Comparison of ENCODE assay signal across 9 mouse cellular contexts in the genomic region with DNA sequence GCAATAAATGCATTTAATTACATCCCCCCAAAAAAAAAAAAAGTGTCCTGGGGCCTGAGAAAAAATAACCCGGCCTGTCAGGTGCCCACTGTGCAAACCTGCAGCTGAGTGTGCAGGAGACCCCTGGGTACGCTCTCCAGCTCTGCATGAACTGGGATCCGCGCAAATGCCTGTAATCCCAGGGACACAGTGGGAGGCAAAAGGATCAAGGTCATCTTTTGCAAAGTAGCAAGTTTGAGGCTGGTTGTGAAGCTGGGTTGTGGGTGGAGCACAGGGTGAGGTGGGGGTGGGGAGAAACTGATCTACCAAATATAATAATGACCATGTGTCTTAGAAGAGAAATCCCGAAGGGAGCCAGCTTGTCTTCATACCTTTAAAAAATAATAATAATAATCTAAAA. TPM values are rescaled to one million over a fixed set of nuclear protein-coding genes. Genes with fewer than 3 reads are reported as not detected.
A peak's percentile ranks its signal among the peaks of the same experiment; 100 is the strongest.
DNase-seq lines count a peak whose midpoint lies in the region; ATAC-seq and TF ChIP-seq lines count a peak whose summit lies in the region.
"Had no signal": no experiment of that assay in that cellular context is flagged by ENCODE, and none has a peak within 500 bp of the region (broad histone marks: within the 10 kb centered on the region; RNA-seq: fewer than 3 reads in every experiment).

No protein-coding gene starts in this region.

- TF ChIP-seq EP300 in heart, postnatal 0 days (IDR thresholded peaks at IDR 0.05; ENCODE audit: low read depth) = no peak

- H3K4me3 ChIP-seq in heart, postnatal 0 days (ENCODE audit: low read depth, low read length) = no peak overlapping the region
- H3K4me3 ChIP-seq in G1E (ENCODE audit: low read depth, low read length) = peak overlapping the region; percentile 99
- no peak overlapping the region for H3K4me3 ChIP-seq in forebrain, embryonic 15.5 days
- no peak overlapping the region for H3K4me3 ChIP-seq in midbrain, embryonic 16.5 days (ENCODE audit: low read depth, low read length)

- no peaks in the 10 kb centered on the region for H3K9me3 ChIP-seq in heart, postnatal 0 days (replicated peaks; ENCODE audit: control insufficient read depth, low read length)
- no peaks in the 10 kb centered on the region for H3K9me3 ChIP-seq in G1E (replicated peaks)
- no peaks in the 10 kb centered on the region for H3K9me3 ChIP-seq in forebrain, embryonic 15.5 days
- no peaks in the 10 kb centered on the region for H3K9me3 ChIP-seq in midbrain, embryonic 16.5 days (replicated peaks; ENCODE audit: control insufficient read depth, low read length, poor library complexity, severe bottlenecking)

- H3K4me2 ChIP-seq in heart, postnatal 0 days (ENCODE audit: low read depth, low read length) = peak overlapping the region; percentile 95; the same call in 1 of the 2 replicates
- peak overlapping the region; percentile 11; the same call in 1 of the 2 replicates for H3K4me2 ChIP-seq in forebrain, embryonic 15.5 days (replicated peaks)
- H3K4me2 ChIP-seq in midbrain, embryonic 16.5 days (ENCODE audit: low read length) = peak overlapping the region; percentile 68; the same call in 1 of the 2 replicates

- no peak overlapping the region for H3K9ac ChIP-seq in heart, postnatal 0 days (replicated peaks; ENCODE audit: low read depth, low read length)
- no peak overlapping the region for H3K9ac ChIP-seq in forebrain, embryonic 15.5 days (replicated peaks)
- H3K9ac ChIP-seq in midbrain, embryonic 16.5 days (ENCODE audit: low read depth, low read length) = no peak overlapping the region

- TF ChIP-seq CTCF in heart, postnatal 0 days (IDR thresholded peaks at IDR 0.05; ENCODE audit: low read depth) = no peak
- no peak for TF ChIP-seq CTCF in G1E (IDR thresholded peaks at IDR 0.05; ENCODE audit: low read depth, low read length)

- 0 out of 2 replicates have a peak, but pooled peaks cover 6% of the 10 kb centered on the region for H3K36me3 ChIP-seq in heart, postnatal 0 days (replicated peaks; ENCODE audit: control insufficient read depth, insufficient read depth, low read length)
- H3K36me3 ChIP-seq in G1E (replicated peaks) = peaks cover 48% of the 10 kb centered on the region
- H3K36me3 ChIP-seq in forebrain, embryonic 15.5 days = no peaks in the 10 kb centered on the region
- H3K36me3 ChIP-seq in midbrain, embryonic 16.5 days (ENCODE audit: control insufficient read depth, insufficient read depth, low read length) = no peaks in the 10 kb centered on the region

- ATAC-seq in heart, postnatal 0 days (ENCODE audit: insufficient read depth, low read depth) = no peak
- ATAC-seq in G1E (ENCODE audit: extremely low read depth, insufficient number of reproducible peaks, low FRiP score, poor library complexity, severe bottlenecking) = no peak
- ATAC-seq in forebrain, embryonic 15.5 days (replicated peaks) = no peak
- ATAC-seq in midbrain, embryonic 16.5 days = no peak

- no peak for DNase-seq in heart, postnatal 0 days (ENCODE audit: low spot score)
- DNase-seq in heart, postnatal 4 days = no peak
- no peak for DNase-seq in G1E (ENCODE audit: low spot score)
- no peak for DNase-seq in T-cell, adult 2 months (ENCODE audit: low spot score)
- no peak for DNase-seq in cerebellum, postnatal 4 days (ENCODE audit: low spot score in 2 of 2)
- DNase-seq in layer of hippocampus, adult 9-10 months (ENCODE audit: low spot score) = no peak

- H3K27ac ChIP-seq in heart, postnatal 0 days (ENCODE audit: low read depth) = no peak overlapping the region
- no peak overlapping the region for H3K27ac ChIP-seq in forebrain, embryonic 15.5 days (replicated peaks)
- no peak overlapping the region for H3K27ac ChIP-seq in midbrain, embryonic 16.5 days (ENCODE audit: low read length)

- no peaks in the 10 kb centered on the region; the same call in 1 of the 2 replicates for H3K4me1 ChIP-seq in heart, postnatal 0 days (ENCODE audit: control insufficient read depth, insufficient read depth)
- peaks cover 47% of the 10 kb centered on the region for H3K4me1 ChIP-seq in G1E (ENCODE audit: insufficient read depth, low read depth, low read length)
- H3K4me1 ChIP-seq in forebrain, embryonic 15.5 days = peaks cover 11% of the 10 kb centered on the region; the same call in 1 of the 2 replicates
- H3K4me1 ChIP-seq in midbrain, embryonic 16.5 days (ENCODE audit: control insufficient read depth, insufficient read depth, low read length) = peaks cover 10% of the 10 kb centered on the region

- H3K27me3 ChIP-seq in heart, postnatal 0 days (ENCODE audit: control insufficient read depth, insufficient read depth, low read length) = no peaks in the 10 kb centered on the region
- no peaks in the 10 kb centered on the region; the same call in 1 of the 2 replicates for H3K27me3 ChIP-seq in G1E (ENCODE audit: insufficient read depth, low read length)
- H3K27me3 ChIP-seq in forebrain, embryonic 15.5 days = no peaks in the 10 kb centered on the region
- no peaks in the 10 kb centered on the region; the same call in 1 of the 2 replicates for H3K27me3 ChIP-seq in midbrain, embryonic 16.5 days (ENCODE audit: control insufficient read depth, insufficient read depth, low read depth, low read length)
- H3K27me3 ChIP-seq: Patski had no signal

- 66% methylated on average over 5 of the region's 5 CpGs for WGBS in heart, postnatal 0 days
- 50% methylated on average over 5 of the region's 5 CpGs for WGBS in forebrain, embryonic 15.5 days
- 43% methylated on average over 5 of the region's 5 CpGs for WGBS in midbrain, embryonic 16.5 days

RNA-seq across cellular contexts. Expression of a gene that starts 1.8 kb away (rescaled TPM):
- total RNA-seq in heart, postnatal 0 days (2014; rRNA removed; ENCODE audit: low replicate concordance) = 21.0 and 31.0 TPM in 2 replicates
- 7.7 and 13.2 TPM in 2 replicates for polyA plus RNA-seq in heart, postnatal 0 days (2015; fragmentation: Nextera tagmentation; extraction: Ambion mirVana)
- 10 to 100 TPM; 32.6 to 34.6 TPM for total RNA-seq in heart, postnatal 4 days (2021)
- total RNA-seq in G1E (2014; fragmentation: Nextera tagmentation) = 86.4 and 102 TPM in 2 replicates
- total RNA-seq in G1E (2017) = 15.6 and 20.2 TPM in 2 replicates
- polyA plus RNA-seq in G1E (2012) = 42.2 and 44.5 TPM in 2 replicates
- polyA plus RNA-seq in forebrain, embryonic 15.5 days (2015; fragmentation: Nextera tagmentation; extraction: Ambion mirVana) = 32.4 and 37.5 TPM in 2 replicates
- 40.5 and 46.1 TPM in 2 replicates for polyA plus RNA-seq in midbrain, embryonic 16.5 days (2015; fragmentation: Nextera tagmentation; extraction: Ambion mirVana)

Comparison
In these comparisons a context has a peak if more than half of its experiments do, and no peak if none do; other contexts are left out.
1. H3K4me2 ChIP-seq: peak in every context shown above with its lines; median percentile 95 in heart, postnatal 0 days; 68 in midbrain, embryonic 16.5 days; 11 in forebrain, embryonic 15.5 days.